Mouse (Mus musculus) stomach, embryonic 14.5 days (tissue): ENCODE data around the gene Grin2b. TPM values are rescaled to one million over a fixed set of nuclear protein-coding genes. Genes with fewer than 3 reads are reported as not detected.

Source experiments
- ATAC-seq: fragments of 200-750 bp; cut with Nextera tagmentation; 2 replicates; pipeline ENCODE4 v1.8.0; 2017; ENCODE audit warnings: low read depth, moderate TSS enrichment; ENCODE audit not compliant: insufficient number of reproducible peaks, insufficient read depth, low FRiP score
- H3K27ac ChIP-seq: fragments of 300-500 bp; sonication (generic); 2 replicates; pipeline ENCODE4 v1.5.1; 2014; ENCODE audit warnings: mild to moderate bottlenecking, low read length, moderate library complexity, mixed read lengths
- H3K27me3 ChIP-seq: fragments of 300-500 bp; sonication (generic); 2 replicates; pipeline ENCODE4 v1.6.1; 2014; ENCODE audit warnings: low read length, control low read depth, mixed read lengths; ENCODE audit not compliant: control insufficient read depth, insufficient read depth
- H3K36me3 ChIP-seq: fragments of 300-500 bp; sonication (generic); 2 replicates; pipeline ENCODE4 v1.6.1; 2014; ENCODE audit warnings: mild to moderate bottlenecking, control low read depth, low read length, moderate library complexity, mixed read lengths; ENCODE audit not compliant: control insufficient read depth, insufficient read depth
- H3K4me1 ChIP-seq: fragments of 300-500 bp; sonication (generic); 2 replicates; pipeline ENCODE4 v1.6.1; 2014; ENCODE audit warnings: low read length, control low read depth, mixed read lengths; ENCODE audit not compliant: control insufficient read depth, insufficient read depth
- H3K4me2 ChIP-seq: fragments of 300-500 bp; sonication (generic); replicated peaks from 2 replicates; pipeline ENCODE4 v1.6.1; 2014; ENCODE audit warnings: low read depth, low read length, control low read depth
- H3K4me3 ChIP-seq: fragments of 300-500 bp; sonication (generic); 2 replicates; pipeline ENCODE4 v1.5.1; 2014; ENCODE audit warnings: low read depth, low read length, control low read depth
- H3K9ac ChIP-seq: fragments of 300-500 bp; sonication (generic); replicated peaks from 2 replicates; pipeline ENCODE4 v1.6.1; 2014; ENCODE audit warnings: low read depth, mild to moderate bottlenecking, control low read depth, low read length, moderate library complexity, mixed read lengths
- H3K9me3 ChIP-seq: fragments of 300-500 bp; sonication (generic); 2 replicates; pipeline ENCODE4 v1.6.1; 2016; ENCODE audit warnings: low read depth, low read length, control low read depth; ENCODE audit not compliant: control insufficient read depth
- WGBS: fragments of 180-500 bp; shearing (Covaris S2); extraction: QIAGEN DNeasy Blood & Tissue Kit; methylation state at CpG from one replicate; pipeline ENCODE4 v1.1.7; 2014; 5-methylcytosine and 5-hydroxymethylcytosine counted together
- polyA plus RNA-seq: library from polyadenylated mRNA; unstranded; fragments of >200 nt; fragmentation: Nextera tagmentation; extraction: Ambion mirVana; gene quantifications from 2 replicates; pipeline ENCODE4 v1.2.1, GENCODE M21; 2014

Grin2b gene
- polyA plus RNA-seq, 1 experiment from 2014 or later: 1.8 TPM

GRCm38 (mm10) chr6:135943121-135943617, 230.1 kb downstream of the Grin2b start:
- no peak overlapping the region for H3K27ac ChIP-seq
- no peak overlapping the region for H3K4me2 ChIP-seq
- H3K9me3 ChIP-seq: no peaks in the 10 kb centered on the region
- no peak overlapping the region for H3K4me3 ChIP-seq
- H3K27me3 ChIP-seq: no peaks in the 10 kb centered on the region
- H3K36me3 ChIP-seq: no peaks in the 10 kb centered on the region
- no peak overlapping the region for H3K9ac ChIP-seq
- ATAC-seq: no peak
- WGBS: 89% methylated on average over 6 of the region's 6 CpGs
- no peaks in the 10 kb centered on the region for H3K4me1 ChIP-seq

DNA sequence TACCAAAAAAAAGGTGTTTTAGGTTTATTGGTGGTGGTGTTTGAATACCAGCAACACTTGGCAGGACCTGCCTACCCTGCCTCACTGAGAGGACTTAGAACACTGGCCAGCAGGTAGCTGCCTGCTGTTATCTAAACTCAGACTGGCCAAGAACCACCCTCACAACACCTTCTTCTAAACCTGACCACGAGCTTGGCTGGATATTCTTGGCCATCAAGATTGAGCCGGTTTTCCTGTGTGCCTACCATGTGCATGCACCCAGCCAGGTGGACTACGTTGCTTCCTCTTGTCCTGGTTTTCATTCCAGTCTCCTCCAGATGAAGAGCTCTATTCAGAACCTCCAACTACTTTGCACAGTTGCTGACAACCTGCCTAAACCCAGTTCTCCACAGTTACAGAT, 240.4 kb downstream of the Grin2b start:
- Histone ChIP-seq H3K9ac (no peak overlapping the region), H3K4me2 (no peak overlapping the region), H3K36me3 (no peaks in the 10 kb centered on the region), H3K4me3 (no peak overlapping the region), H3K27ac (no peak overlapping the region), H3K27me3 (no peaks in the 10 kb centered on the region), H3K9me3 (no peaks in the 10 kb centered on the region), H3K4me1 (no peaks in the 10 kb centered on the region)
- 85% methylated on average over 3 of the region's 3 CpGs for WGBS
- no peak for ATAC-seq

DNA sequence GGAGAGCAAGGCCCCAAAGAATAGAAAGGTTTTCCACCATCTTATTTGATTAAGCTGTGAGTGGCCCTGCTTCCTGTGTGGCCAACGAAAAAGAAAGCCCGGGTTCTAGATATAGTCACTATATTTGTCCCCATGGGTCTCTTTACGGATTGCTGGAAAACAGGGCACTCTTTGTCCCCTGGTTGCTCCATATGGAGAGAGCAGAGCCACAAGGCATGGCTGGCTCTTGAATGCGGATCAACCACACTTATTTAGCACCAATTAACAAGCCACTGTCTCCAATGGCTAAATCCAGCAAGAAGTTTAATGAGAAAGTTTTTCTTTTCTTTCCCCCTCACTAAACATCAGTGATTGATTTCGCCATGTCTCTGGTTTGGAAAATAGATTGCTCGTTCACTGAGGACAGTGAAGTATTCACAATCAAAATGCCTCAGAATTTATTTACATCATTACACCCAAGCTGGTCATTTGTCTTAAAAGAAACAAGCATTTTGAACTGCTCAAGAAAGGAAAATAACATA, 240.9 kb downstream of the Grin2b start:
- Histone ChIP-seq H3K9ac (no peak overlapping the region), H3K9me3 (no peaks in the 10 kb centered on the region), H3K27ac (no peak overlapping the region), H3K4me2 (no peak overlapping the region), H3K36me3 (no peaks in the 10 kb centered on the region), H3K4me3 (no peak overlapping the region), H3K4me1 (no peaks in the 10 kb centered on the region), H3K27me3 (no peaks in the 10 kb centered on the region)
- ATAC-seq: no peak
- 79% methylated on average over 6 of the region's 6 CpGs for WGBS

- Histone ChIP-seq H3K4me3 (no peak overlapping the region), H3K36me3 (no peaks in the 10 kb centered on the region), H3K9me3 (no peaks in the 10 kb centered on the region), H3K4me2 (no peak overlapping the region), H3K4me1 (no peaks in the 10 kb centered on the region), H3K9ac (no peak overlapping the region), H3K27ac (no peak overlapping the region), H3K27me3 (no peaks in the 10 kb centered on the region)
- no peak for ATAC-seq
Observed at GRCm38 (mm10) chr6:135917676-135918075, 255.6 kb downstream of the Grin2b start.

DNA sequence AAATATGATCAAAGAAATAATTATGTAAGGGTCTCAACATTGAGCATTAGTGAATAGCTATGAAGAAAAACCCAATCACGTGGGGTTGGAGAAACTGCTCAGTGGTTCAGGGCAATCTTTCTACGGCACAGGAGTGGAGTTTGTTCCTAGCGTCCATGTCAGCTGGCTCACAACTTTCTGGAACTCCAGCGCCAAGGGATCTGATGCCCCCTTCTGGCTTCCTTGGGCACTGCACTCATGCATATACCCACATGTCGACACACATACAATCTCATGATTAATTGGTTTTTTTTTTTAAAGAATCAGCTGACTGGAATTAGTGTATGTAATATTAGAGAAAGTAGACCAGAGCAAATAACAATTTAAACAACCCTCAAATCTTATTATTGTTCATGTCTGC, 258.7 kb downstream of the Grin2b start:
- H3K4me3 ChIP-seq: no peak overlapping the region
- H3K27me3 ChIP-seq: no peaks in the 10 kb centered on the region
- WGBS: 94% methylated on average over 5 of the region's 5 CpGs
- no peak overlapping the region for H3K4me2 ChIP-seq
- no peak overlapping the region for H3K27ac ChIP-seq
- H3K4me1 ChIP-seq: no peaks in the 10 kb centered on the region
- H3K9me3 ChIP-seq: no peaks in the 10 kb centered on the region
- no peak for ATAC-seq
- no peaks in the 10 kb centered on the region for H3K36me3 ChIP-seq
- no peak overlapping the region for H3K9ac ChIP-seq

DNA sequence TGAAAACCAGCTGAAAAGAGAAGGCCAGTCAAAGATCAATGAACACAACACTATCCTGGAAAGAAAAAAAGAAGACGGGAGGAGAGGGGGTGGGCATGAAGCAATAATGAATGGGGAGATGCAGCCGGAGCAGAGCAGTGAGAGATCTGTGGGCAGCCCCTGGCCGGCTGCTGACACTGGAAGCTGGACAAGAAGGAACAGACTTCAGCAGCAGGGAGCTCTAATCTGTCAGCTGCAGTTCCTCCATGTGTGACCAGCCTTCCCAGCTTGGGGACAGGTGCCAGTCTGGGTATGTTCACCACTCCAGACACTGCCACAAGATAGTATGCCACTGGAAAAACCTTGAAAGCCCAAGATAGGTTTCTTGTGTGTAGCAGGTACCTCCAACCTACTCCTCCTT, 261.2 kb downstream of the Grin2b start:
- Histone ChIP-seq H3K4me1 (no peaks in the 10 kb centered on the region), H3K36me3 (no peaks in the 10 kb centered on the region), H3K4me2 (no peak overlapping the region), H3K27ac (no peak overlapping the region), H3K27me3 (no peaks in the 10 kb centered on the region), H3K9ac (no peak overlapping the region), H3K4me3 (no peak overlapping the region), H3K9me3 (no peaks in the 10 kb centered on the region)
- no peak for ATAC-seq
- WGBS: 82% methylated on average over 3 of the region's 3 CpGs

DNA sequence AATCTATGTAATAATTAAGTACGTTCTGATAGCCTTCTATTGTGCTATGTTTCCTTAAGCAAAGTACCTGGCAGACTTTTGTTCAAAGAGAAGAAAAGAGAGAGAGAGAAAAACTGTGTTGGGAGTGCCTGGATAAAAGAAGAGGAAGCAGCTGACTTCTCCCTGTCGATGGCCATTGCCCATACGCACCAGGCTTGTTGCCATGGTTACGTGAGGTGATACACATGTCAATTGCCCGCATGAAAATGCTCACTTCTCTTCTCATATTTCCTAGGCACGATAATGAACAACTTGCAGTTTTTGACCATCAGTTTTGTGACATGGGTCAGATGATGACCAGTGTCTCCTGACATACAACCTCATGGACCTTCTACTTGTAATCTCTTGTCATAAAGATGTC, 262.2 kb downstream of the Grin2b start:
- no peaks in the 10 kb centered on the region for H3K27me3 ChIP-seq
- H3K27ac ChIP-seq: no peak overlapping the region
- no peak overlapping the region for H3K9ac ChIP-seq
- no peaks in the 10 kb centered on the region for H3K4me1 ChIP-seq
- H3K4me3 ChIP-seq: no peak overlapping the region
- ATAC-seq: no peak
- H3K9me3 ChIP-seq: no peaks in the 10 kb centered on the region
- H3K36me3 ChIP-seq: no peaks in the 10 kb centered on the region
- H3K4me2 ChIP-seq: no peak overlapping the region
- 85% methylated on average over 6 of the region's 6 CpGs for WGBS

GRCm38 (mm10) chr6:135907540-135908320, 265.6 kb downstream of the Grin2b start:
- no peaks in the 10 kb centered on the region for H3K4me1 ChIP-seq
- H3K4me2 ChIP-seq: no peak overlapping the region
- H3K27ac ChIP-seq: no peak overlapping the region
- H3K9me3 ChIP-seq: no peaks in the 10 kb centered on the region
- H3K27me3 ChIP-seq: no peaks in the 10 kb centered on the region
- H3K9ac ChIP-seq: no peak overlapping the region
- 25% methylated on average over 20 of the region's 20 CpGs for WGBS
- peak; percentile 74; the same call in 1 of the 2 replicates for ATAC-seq
- no peak overlapping the region for H3K4me3 ChIP-seq
- H3K36me3 ChIP-seq: no peaks in the 10 kb centered on the region
